Mouse (Mus musculus): ENCODE results near the gene Rnasel.

Rnasel gene

GRCm38 (mm10) chr1:153749211-153749801, at the start of gene Rnasel:
Rnasel (plus strand) TSS chr1:153749426.
- ATAC-seq (ENCODE audit: insufficient number of reproducible peaks, low FRiP score, low TSS enrichment): peak; percentile 49

DNA sequence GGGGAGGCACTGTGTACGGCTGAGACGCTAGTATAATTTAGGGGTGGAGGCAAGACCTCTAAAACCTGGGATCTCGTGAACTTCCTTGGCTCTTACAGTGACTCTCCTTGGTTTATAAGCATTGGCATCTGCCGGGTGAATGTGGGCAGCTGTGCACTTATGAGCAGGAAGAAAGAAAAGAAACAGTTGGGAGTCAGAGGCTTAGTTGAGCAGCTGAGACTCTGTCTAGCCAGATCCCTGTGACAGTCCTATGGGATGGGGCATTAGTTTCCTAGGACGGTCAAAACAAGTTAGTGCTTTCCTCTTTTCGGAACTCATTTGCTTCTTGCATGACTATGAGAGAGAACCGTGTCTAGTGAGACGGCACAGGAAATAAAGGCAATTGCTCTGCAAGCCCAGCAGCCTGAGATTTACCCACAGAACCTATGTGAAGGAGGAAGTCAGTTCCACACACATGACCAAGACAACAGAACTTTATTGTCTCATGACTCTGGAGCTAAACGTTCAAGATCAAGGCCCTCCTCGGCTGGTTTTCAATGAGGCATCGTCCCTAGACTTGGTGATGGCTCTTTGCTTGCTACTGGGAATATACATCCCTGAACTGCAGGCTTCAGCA, 48.7 kb upstream of the Rnasel start:
- ATAC-seq (ENCODE audit: insufficient number of reproducible peaks, low FRiP score, low TSS enrichment): no peak

DNA sequence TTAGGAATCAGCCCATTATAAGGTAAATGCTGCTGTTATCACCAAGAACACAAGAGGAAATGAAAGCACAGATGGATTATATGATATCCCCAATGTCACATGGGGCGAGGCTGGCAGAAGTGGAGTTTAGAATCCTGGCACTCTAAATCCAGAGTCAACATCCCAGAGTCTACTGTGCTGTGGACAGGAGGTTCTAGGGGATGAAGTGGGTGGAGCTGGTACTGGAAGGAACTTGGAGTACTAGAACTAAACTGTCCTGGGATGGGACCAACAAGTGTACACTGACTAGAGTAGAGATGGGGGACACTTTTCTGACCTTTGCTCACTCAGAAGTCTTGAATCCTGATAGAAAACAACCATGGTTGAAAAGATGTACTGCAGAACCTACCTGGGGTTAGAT, 47.8 kb upstream of the Rnasel start:
- no peak for ATAC-seq (ENCODE audit: insufficient number of reproducible peaks, low FRiP score, low TSS enrichment)

GRCm38 (mm10) chr1:153702166-153702852, 46.9 kb upstream of the Rnasel start:
- ATAC-seq (ENCODE audit: insufficient number of reproducible peaks, low FRiP score, low TSS enrichment): no peak

DNA sequence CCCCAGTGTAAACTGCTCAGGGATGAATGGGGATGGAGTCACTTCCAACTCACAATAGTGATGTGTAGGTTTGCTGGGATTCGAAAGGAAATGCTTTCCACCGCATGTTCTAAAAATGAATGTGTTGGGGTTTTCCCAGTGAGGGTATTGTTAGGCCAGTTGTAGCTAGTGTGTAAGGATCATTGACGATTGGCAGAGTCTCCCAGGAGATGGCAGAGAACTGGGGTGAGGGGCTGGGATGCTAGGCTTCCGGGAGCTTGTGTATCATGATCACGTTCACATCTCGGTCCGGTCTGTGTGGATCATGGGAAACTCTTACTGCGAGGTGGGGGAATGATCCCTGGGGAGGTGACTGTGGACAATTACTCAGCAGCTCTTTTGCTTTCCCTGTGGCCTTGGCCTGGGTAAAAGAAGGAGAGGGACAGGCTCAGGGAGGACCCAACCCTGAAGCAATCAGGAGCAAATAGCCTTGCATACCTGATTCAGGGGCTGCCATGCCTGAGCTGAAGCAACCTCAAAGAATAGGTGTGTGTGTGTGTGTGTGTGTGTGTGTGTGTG, 46.3 kb upstream of the Rnasel start:
- no peak for ATAC-seq (ENCODE audit: insufficient number of reproducible peaks, low FRiP score, low TSS enrichment)

- no peak for ATAC-seq (ENCODE audit: insufficient number of reproducible peaks, low FRiP score, low TSS enrichment)
Observed at GRCm38 (mm10) chr1:153703445-153703991, 45.7 kb upstream of the Rnasel start.

GRCm38 (mm10) chr1:153704174-153704573, 45.1 kb upstream of the Rnasel start:
- ATAC-seq (ENCODE audit: insufficient number of reproducible peaks, low FRiP score, low TSS enrichment): no peak

- no peak for ATAC-seq (ENCODE audit: insufficient number of reproducible peaks, low FRiP score, low TSS enrichment)
Observed at GRCm38 (mm10) chr1:153704996-153705395, 44.2 kb upstream of the Rnasel start.

GRCm38 (mm10) chr1:153708626-153709025, 40.6 kb upstream of the Rnasel start:
- ATAC-seq (ENCODE audit: insufficient number of reproducible peaks, low FRiP score, low TSS enrichment): no peak

- ATAC-seq (ENCODE audit: insufficient number of reproducible peaks, low FRiP score, low TSS enrichment): no peak
Observed at GRCm38 (mm10) chr1:153709451-153709850, 39.8 kb upstream of the Rnasel start.

DNA sequence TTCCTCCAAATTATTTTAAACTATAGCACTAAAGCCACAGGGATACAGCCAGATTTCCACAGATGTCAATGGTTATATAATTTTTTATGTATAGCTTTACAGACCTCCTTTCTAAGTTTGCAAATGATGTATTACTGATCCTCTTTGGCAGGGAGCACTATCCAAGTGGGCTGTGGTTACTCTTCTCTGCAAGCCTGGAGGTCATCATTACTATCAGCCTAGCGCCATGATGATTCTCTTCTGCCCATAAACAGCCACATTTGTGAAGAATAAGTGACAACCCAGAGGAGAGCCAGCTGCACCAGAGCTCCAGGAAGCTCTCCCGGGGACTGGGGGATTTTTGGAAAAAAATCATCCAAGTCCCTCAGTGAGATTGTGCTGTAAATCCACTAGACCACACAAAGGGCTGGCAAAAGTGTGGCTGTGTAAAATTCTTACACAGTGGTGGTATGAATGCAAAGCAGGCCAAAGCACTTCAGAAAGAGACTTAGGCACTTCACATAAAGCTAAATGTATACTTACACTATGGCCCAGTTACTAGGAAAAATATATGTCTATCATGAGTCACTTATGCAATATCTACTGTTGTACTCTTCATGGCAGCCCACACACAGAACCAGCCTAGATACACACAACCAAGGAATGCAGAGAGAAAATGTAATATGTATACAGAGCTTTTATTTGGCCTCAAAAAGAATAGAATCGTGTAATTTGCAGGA, 37.5 kb upstream of the Rnasel start:
- ATAC-seq (ENCODE audit: insufficient number of reproducible peaks, low FRiP score, low TSS enrichment): no peak

DNA sequence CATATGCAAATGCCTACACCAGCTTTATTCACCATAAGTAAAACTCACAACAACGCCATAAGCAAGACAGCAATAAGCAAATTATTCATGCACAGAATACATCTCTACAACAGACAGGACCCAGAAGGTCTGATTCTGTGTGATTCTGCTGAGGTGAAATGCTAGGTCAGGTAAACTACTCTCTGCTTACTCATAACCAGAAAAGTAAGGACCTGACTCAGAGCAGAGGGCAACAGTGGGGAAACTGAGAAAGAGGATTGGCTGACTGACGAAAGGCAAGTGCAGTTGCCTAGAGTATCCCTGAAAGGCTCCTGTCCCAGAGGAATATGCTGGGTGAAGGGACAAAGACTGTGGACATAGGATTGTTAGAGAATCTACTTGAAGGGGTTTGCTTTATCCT, 36.6 kb upstream of the Rnasel start:
- ATAC-seq (ENCODE audit: insufficient number of reproducible peaks, low FRiP score, low TSS enrichment): no peak

DNA sequence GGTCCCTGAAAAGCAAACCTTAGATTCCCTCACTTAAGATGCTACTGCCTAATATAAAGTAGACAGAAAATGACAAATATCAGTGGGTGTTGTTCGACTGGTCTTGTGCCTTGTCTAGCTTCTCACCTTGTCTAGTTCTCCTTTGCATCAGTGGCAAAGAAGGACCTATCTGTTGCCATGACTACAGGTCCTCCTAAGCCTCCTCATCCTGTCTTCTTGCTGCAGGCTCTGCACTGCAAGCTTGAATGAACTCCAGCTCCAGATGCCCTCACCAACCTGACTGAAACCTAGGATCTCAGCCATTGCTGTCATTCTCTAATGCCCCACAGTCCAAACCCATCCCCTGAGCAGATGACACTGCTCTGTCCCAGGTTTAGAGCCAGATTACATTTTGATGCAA, 31.2 kb upstream of the Rnasel start:
- ATAC-seq (ENCODE audit: insufficient number of reproducible peaks, low FRiP score, low TSS enrichment): no peak

DNA sequence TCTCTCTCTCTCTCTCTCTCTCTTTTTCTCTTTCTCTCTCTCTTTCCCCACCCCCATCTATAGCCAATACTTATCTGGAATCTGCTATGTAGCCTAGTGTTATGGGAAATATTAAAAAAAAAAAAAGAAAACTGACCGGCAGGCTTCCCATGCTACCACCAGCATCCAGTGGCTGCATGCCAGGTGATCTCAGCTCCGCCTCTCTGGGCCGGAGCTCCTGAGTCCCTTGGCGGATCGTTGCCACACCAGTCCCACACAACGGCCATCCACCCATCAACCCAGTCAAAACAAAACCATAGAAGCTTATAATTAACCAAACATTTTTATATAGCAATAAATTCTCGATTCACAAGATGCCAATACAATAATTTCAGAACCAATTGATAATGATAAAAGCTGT, 28.3 kb upstream of the Rnasel start:
- no peak for ATAC-seq (ENCODE audit: insufficient number of reproducible peaks, low FRiP score, low TSS enrichment)

DNA sequence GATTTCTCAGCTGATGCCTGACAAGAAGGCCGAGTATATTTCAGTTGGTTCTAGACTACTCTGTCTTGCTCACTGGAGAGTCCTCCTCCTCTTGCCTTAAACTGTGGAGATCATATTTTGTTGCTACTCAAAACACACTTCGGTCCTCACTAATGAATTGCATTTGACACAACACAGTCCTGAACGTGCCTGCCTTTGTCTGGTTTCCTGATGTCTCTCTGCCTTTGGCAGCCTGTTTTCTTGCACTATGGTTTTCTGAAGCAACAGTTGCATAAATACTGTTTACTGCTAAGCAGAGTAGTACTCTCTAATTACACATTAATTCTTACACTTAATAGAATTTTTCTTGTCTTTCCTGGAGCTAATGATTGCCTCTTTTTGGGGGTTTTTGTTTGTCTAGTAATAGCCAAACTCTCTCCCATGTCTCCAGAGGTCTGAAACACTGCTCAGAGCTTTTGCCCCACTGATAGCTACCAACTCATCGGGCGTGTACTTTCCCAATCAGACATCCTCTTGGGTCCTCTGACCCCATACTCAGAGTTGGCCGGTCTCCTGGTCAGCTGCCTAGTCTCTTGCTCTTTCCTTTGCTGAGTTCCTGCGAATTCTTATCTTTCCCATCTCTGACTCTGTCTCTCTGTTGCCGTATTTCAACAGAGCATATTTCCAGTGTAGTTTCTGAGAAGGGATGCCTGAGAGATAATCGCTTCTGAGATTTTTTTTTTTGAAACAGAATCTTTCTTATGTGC, 27.5 kb upstream of the Rnasel start:
- no peak for ATAC-seq (ENCODE audit: insufficient number of reproducible peaks, low FRiP score, low TSS enrichment)

- ATAC-seq (ENCODE audit: insufficient number of reproducible peaks, low FRiP score, low TSS enrichment): no peak
Observed at GRCm38 (mm10) chr1:153723426-153723825, 25.8 kb upstream of the Rnasel start.

DNA sequence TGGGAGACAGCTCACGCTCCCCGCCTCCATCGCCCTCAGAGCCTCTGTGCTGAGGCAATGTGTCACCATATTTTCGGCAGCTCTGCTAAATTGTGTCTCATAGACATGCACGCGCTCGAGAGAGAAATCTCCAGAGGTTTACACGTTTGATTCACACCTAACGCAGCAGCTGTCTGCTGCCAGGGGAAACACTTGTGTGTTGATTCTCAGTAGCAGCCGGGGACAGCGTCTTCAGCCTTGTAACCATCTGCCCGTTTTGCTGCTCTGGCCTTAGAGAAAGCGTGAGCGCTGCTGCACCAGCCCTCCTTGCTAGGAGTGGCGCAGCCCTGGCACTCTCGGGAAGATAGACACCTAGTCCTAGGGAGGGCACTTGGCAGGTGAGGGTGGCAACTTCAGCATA, 22.6 kb upstream of the Rnasel start:
- no peak for ATAC-seq (ENCODE audit: insufficient number of reproducible peaks, low FRiP score, low TSS enrichment)

DNA sequence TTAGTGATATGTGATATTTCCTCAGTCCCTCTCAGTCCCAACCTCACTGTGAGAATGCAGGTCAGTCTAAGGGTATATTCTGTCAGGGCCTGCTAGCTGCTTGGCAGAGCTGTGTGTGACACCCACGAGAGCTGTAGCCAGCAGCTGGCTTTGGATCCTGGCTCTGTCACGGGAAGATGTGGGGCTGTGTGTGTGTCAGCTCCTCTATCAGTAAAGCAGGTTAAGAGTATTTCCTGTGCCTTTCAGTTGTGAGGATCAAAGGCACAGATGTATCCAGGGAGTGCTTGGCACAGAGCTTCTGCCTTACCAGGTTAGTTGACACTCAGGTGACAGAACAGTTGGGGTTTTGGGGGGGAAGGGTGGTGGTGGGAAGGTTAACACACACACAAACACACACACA, 19.4 kb upstream of the Rnasel start:
- no peak for ATAC-seq (ENCODE audit: insufficient number of reproducible peaks, low FRiP score, low TSS enrichment)

DNA sequence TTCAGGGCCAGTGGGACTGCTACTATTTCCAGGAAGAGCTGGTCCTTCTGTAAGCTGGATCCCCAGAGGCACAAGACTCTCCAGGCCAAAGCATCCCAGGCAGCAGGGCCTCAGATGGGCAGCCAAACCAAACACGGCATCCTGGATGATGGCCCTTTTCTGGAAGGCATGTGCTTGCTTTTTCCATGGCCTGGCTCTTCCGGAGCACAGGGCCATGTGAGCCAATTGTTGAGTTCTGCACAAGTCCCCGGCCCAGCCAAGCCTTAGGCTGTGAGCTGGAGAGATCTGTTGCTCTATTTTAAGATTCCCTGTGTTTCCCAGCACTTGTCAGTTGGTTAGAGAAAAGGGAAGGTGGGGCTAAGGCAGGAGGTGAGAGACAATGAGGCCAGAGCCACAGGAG, 18.6 kb upstream of the Rnasel start:
- peak; percentile 49; the same call in 1 of the 2 replicates for ATAC-seq (ENCODE audit: insufficient number of reproducible peaks, low FRiP score, low TSS enrichment)

GRCm38 (mm10) chr1:153733181-153733580, 16.0 kb upstream of the Rnasel start:
- no peak for ATAC-seq (ENCODE audit: insufficient number of reproducible peaks, low FRiP score, low TSS enrichment)
